Mouse (Mus musculus) neural tube, embryonic 12.5 days (tissue): ENCODE measurements at regions not wholly inside any gene's neighbourhood (a gene's known extent, or its start where the extent isn't known, plus 50 kb on each side); places are given as distances from the start of the nearest gene placed in this dataset.

ENCODE experiments used
- ATAC-seq: fragments of 200-750 bp; cut with Nextera tagmentation; 2 replicates; pipeline ENCODE4 v1.8.0; 2017; ENCODE audit warnings: low read depth, mild to moderate bottlenecking, moderate TSS enrichment, moderate library complexity; ENCODE audit not compliant: low FRiP score
- H3K27ac ChIP-seq: fragments of 300-500 bp; sonication (generic); 2 replicates; pipeline ENCODE4 v1.5.1; 2016
- H3K27me3 ChIP-seq: fragments of 300-500 bp; sonication (generic); replicated peaks from 2 replicates; pipeline ENCODE4 v1.6.1; 2016; ENCODE audit warnings: mild to moderate bottlenecking
- H3K36me3 ChIP-seq: fragments of 300-500 bp; sonication (generic); 2 replicates; pipeline ENCODE4 v1.6.1; 2016; ENCODE audit warnings: mild to moderate bottlenecking
- H3K4me1 ChIP-seq: fragments of 300-500 bp; sonication (generic); 2 replicates; pipeline ENCODE4 v1.6.1; 2016
- H3K4me2 ChIP-seq: fragments of 300-500 bp; sonication (generic); replicated peaks from 2 replicates; pipeline ENCODE4 v1.6.1; 2016; ENCODE audit warnings: mild to moderate bottlenecking
- H3K4me3 ChIP-seq: fragments of 300-500 bp; sonication (generic); 2 replicates; pipeline ENCODE4 v1.5.1; 2016
- H3K9ac ChIP-seq: fragments of 300-500 bp; sonication (generic); 2 replicates; pipeline ENCODE4 v1.6.1; 2016; ENCODE audit warnings: mild to moderate bottlenecking
- H3K9me3 ChIP-seq: fragments of 300-500 bp; sonication (generic); 2 replicates; pipeline ENCODE4 v1.6.1; 2016; ENCODE audit warnings: mild to moderate bottlenecking
- WGBS: fragments of 180-500 bp; shearing (Covaris S2); methylation state at CpG from one replicate; pipeline ENCODE4 v1.1.7; 2016; 5-methylcytosine and 5-hydroxymethylcytosine counted together

DNA sequence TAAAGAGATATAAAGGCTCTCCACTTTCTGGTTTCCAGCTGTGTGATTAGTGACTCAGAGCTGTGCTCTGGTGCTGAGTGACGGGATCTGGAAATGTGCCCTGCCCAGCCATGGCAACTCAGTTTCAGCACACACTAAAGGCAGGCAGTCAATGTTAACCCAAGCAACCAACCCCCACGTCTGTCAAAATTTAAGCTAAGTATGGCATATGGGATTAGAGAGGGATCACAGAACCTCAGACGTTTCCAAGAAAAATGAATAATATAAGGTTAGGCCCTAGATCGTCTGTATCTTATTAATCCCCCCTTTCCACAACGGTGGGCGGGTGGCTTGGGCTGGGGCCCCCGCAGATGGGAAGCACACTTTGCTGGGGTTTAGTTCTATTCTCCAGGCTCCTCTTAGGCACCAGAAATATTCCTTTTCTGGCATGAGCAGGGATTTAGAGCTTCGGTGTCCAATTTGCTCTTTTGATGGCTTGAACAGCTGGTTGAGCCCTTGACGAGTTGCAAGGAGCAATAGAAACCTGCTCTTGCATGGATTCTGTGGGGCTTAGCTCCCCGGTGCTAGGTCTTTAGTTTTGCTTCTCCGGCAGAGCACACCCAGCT lies 311.2 kb downstream of the Pten start:
- Histone ChIP-seq H3K9me3 (no peaks in the 10 kb centered on the region), H3K4me1 (no peaks in the 10 kb centered on the region), H3K36me3 (no peaks in the 10 kb centered on the region), H3K9ac (no peak overlapping the region), H3K27me3 (no peaks in the 10 kb centered on the region), H3K4me2 (no peak overlapping the region), H3K27ac (no peak overlapping the region), H3K4me3 (no peak overlapping the region)
- no peak for ATAC-seq
- WGBS, result 81% methylated on average over 11 of the region's 11 CpGs

GRCm38 (mm10) chr19:33069761-33070160 lies 312.5 kb downstream of the Pten start:
- WGBS, result 74% methylated on average over 6 of the region's 6 CpGs
- H3K36me3 ChIP-seq, result no peaks in the 10 kb centered on the region
- no peaks in the 10 kb centered on the region for H3K4me1 ChIP-seq
- no peaks in the 10 kb centered on the region for H3K9me3 ChIP-seq
- no peaks in the 10 kb centered on the region for H3K27me3 ChIP-seq
- no peak overlapping the region for H3K4me2 ChIP-seq
- H3K27ac ChIP-seq, result no peak overlapping the region
- H3K4me3 ChIP-seq, result no peak overlapping the region
- no peak overlapping the region for H3K9ac ChIP-seq
- no peak for ATAC-seq

- H3K27me3 ChIP-seq, result no peaks in the 10 kb centered on the region
- no peak overlapping the region for H3K9ac ChIP-seq
- ATAC-seq, result no peak
- H3K36me3 ChIP-seq, result no peaks in the 10 kb centered on the region
- no peaks in the 10 kb centered on the region for H3K4me1 ChIP-seq
- 93% methylated on average over 2 of the region's 2 CpGs for WGBS
- no peak overlapping the region for H3K4me2 ChIP-seq
- H3K27ac ChIP-seq, result no peak overlapping the region
- H3K4me3 ChIP-seq, result no peak overlapping the region
- H3K9me3 ChIP-seq, result no peaks in the 10 kb centered on the region
Measured at GRCm38 (mm10) chr19:33072299-33072698, 315.0 kb downstream of the Pten start.

DNA sequence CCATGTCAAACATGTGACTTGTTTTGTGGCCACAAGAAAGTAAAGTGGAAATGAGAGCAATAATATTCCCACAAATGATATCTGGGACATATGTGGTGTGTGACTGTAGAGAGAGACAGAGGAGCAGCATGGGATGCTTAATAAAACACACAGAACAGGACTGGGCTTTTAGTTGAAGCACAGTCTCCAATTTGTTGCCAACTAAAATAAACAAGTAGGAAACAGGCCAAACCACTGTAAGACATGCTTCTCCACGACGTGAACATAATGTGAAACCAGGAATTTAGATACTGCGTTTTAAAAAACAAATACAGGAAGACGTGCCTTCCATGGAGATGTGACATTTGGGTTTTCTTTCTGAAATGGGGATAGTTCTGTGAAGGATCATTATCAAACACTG lies 317.2 kb downstream of the Rnls start:
- Histone ChIP-seq H3K4me1 (no peaks in the 10 kb centered on the region), H3K27ac (no peak overlapping the region), H3K4me2 (no peak overlapping the region), H3K9me3 (no peaks in the 10 kb centered on the region), H3K9ac (no peak overlapping the region), H3K27me3 (no peaks in the 10 kb centered on the region), H3K36me3 (no peaks in the 10 kb centered on the region), H3K4me3 (no peak overlapping the region)
- no peak for ATAC-seq
- 87% methylated on average over 4 of the region's 4 CpGs for WGBS

GRCm38 (mm10) chr19:33078681-33079360 lies 313.3 kb downstream of the Rnls start:
- ATAC-seq, result no peak
- no peaks in the 10 kb centered on the region for H3K36me3 ChIP-seq
- 82% methylated on average over 4 of the region's 4 CpGs for WGBS
- no peaks in the 10 kb centered on the region for H3K4me1 ChIP-seq
- no peak overlapping the region for H3K9ac ChIP-seq
- H3K4me3 ChIP-seq, result no peak overlapping the region
- H3K27ac ChIP-seq, result no peak overlapping the region
- H3K4me2 ChIP-seq, result no peak overlapping the region
- no peaks in the 10 kb centered on the region for H3K9me3 ChIP-seq
- no peaks in the 10 kb centered on the region for H3K27me3 ChIP-seq

DNA sequence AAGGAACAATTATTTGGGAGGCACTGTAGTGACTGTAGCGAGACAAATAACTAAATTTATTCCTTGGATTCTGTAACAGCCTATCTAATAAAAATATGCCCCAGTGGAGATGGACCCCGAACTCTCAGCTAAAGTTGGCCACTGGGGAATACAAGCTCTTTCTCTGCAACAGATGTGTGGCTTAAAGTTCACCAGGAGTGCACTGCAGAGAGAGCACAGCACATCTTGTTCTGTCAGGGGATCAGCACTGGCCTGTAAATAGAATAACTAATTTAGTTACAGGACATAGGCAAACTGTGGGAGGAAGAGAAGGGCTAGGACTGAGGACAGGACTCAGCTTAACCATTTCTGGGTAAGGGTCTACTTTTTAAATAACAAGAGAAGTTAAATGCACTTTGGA lies 312.1 kb downstream of the Rnls start:
- no peak for ATAC-seq
- WGBS, result 73% methylated on average over 2 of the region's 2 CpGs

GRCm38 (mm10) chr19:33081493-33081892 lies 310.6 kb downstream of the Rnls start:
- no peak overlapping the region for H3K4me3 ChIP-seq
- no peaks in the 10 kb centered on the region for H3K9me3 ChIP-seq
- H3K36me3 ChIP-seq, result no peaks in the 10 kb centered on the region
- no peak overlapping the region for H3K9ac ChIP-seq
- no peak overlapping the region for H3K4me2 ChIP-seq
- no peaks in the 10 kb centered on the region for H3K27me3 ChIP-seq
- 97% methylated on average over 3 of the region's 3 CpGs for WGBS
- no peak for ATAC-seq
- no peak overlapping the region for H3K27ac ChIP-seq
- no peaks in the 10 kb centered on the region for H3K4me1 ChIP-seq

More for the DNA sequence above, 312.1 kb downstream of the Rnls start:
- Histone ChIP-seq H3K9me3 (no peaks in the 10 kb centered on the region), H3K4me2 (no peak overlapping the region), H3K9ac (no peak overlapping the region), H3K27ac (no peak overlapping the region), H3K36me3 (no peaks in the 10 kb centered on the region), H3K4me1 (no peaks in the 10 kb centered on the region), H3K4me3 (no peak overlapping the region), H3K27me3 (no peaks in the 10 kb centered on the region)

DNA sequence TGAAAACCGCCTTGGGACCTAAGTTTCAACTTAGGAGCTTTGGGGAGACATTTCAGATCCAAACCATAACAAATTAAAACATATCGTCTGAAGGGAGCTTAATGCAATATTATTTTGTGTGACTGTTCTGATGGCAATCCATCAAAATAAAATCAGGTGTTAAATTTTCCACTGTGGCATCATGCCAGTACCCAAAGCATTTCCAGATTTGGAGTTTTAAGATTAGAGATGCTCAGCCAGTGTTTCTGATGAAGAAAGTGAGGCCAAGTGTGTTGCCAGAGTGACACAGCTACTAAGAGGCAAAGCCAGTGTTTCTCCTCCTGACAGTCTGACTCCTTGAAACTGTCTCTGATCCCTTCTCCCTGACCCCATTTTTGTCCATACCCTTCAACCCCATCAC lies 308.7 kb downstream of the Rnls start:
- Histone ChIP-seq H3K36me3 (no peaks in the 10 kb centered on the region), H3K9ac (no peak overlapping the region), H3K27ac (no peak overlapping the region), H3K4me2 (no peak overlapping the region), H3K27me3 (no peaks in the 10 kb centered on the region), H3K4me3 (no peak overlapping the region), H3K9me3 (no peaks in the 10 kb centered on the region), H3K4me1 (no peaks in the 10 kb centered on the region)
- no peak for ATAC-seq
- 72% methylated on average over 2 of the region's 2 CpGs for WGBS

DNA sequence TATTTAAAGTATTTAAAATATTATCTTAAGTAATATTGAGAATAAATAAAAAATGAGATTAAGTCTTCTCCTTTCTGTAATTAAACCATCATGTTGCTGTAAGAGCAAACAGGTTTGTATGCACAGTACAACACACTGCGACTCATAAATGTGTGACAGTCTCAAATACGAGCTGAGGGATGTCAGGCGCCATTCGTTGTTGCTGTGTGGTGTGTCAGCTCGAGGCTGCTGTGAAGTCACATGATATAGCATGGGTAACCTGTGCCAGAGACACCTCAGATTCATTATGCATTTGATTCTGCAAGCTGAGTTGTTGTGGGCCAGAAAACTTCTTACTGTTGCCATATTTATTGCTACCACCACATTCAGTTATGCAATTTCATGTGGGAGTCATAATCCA lies 307.4 kb downstream of the Rnls start:
- WGBS, result 89% methylated on average over 5 of the region's 5 CpGs
- H3K4me2 ChIP-seq, result no peak overlapping the region
- H3K27ac ChIP-seq, result no peak overlapping the region
- no peaks in the 10 kb centered on the region for H3K36me3 ChIP-seq
- H3K4me3 ChIP-seq, result no peak overlapping the region
- no peaks in the 10 kb centered on the region for H3K27me3 ChIP-seq
- ATAC-seq, result no peak
- H3K9ac ChIP-seq, result no peak overlapping the region
- no peaks in the 10 kb centered on the region for H3K4me1 ChIP-seq
- H3K9me3 ChIP-seq, result no peaks in the 10 kb centered on the region
